Mouse (Mus musculus): ENCODE data around the gene Gm44965. TPM values are rescaled to one million over a fixed set of nuclear protein-coding genes. Genes with fewer than 3 reads are reported as not detected.
A peak's percentile ranks its signal among the peaks of the same experiment; 100 is the strongest.

Gm44965 gene
- total and polyA plus RNA-seq, 2 experiments from 2014 or later, result 0.75 TPM; not detected in 1

- TF ChIP-seq CTCF (IDR thresholded peaks at IDR 0.05), result peak; percentile 57
- Histone ChIP-seq H3K27me3 (ENCODE audit: insufficient read depth, low read length) (peaks cover 5% of the 10 kb centered on the region; the same call in 1 of the 2 replicates), H3K4me2 (ENCODE audit: low read depth, low read length, poor library complexity, severe bottlenecking) (no peak within 1 kb of the TSS), H3K9ac (replicated peaks; ENCODE audit: low read length, poor library complexity, severe bottlenecking) (no peak within 1 kb of the TSS; the same call in 1 of the 2 replicates), H3K9me3 (ENCODE audit: low read length) (no peaks in the 10 kb centered on the region), H3K27ac (ENCODE audit: low read depth, low read length) (no peak within 1 kb of the TSS), H3K36me3 (ENCODE audit: insufficient read depth, low read length) (no peaks in the 10 kb centered on the region), H3K4me1 (ENCODE audit: insufficient read depth, low read length) (no peaks in the 10 kb centered on the region), H3K4me3 (ENCODE audit: low read depth, low read length) (no peak within 1 kb of the TSS)
- DNase-seq (ENCODE audit: low spot score) (peak; percentile 50), ATAC-seq (ENCODE audit: low FRiP score) (no peak)
- 41% methylated on average over 3 of the region's 3 CpGs for WGBS
Observed at GRCm38 (mm10) chr6:48646995-48647394, 53.3 kb downstream of the Gm44965 start, which contains the start of gene Gimap8. Gene Gimap8, plus strand, starts transcription at chr6:48647234.

- H3K4me1 ChIP-seq (ENCODE audit: insufficient read depth, low read length), result no peaks in the 10 kb centered on the region
- no peaks in the 10 kb centered on the region for H3K9me3 ChIP-seq (ENCODE audit: low read length)
- H3K27me3 ChIP-seq (ENCODE audit: insufficient read depth, low read length), result peaks cover 5% of the 10 kb centered on the region; the same call in 1 of the 2 replicates
- ATAC-seq (ENCODE audit: low FRiP score) (no peak), DNase-seq (ENCODE audit: low spot score) (no peak)
- no peak overlapping the region for H3K9ac ChIP-seq (replicated peaks; ENCODE audit: low read length, poor library complexity, severe bottlenecking)
- no peak for TF ChIP-seq CTCF (IDR thresholded peaks at IDR 0.05)
- H3K27ac ChIP-seq (ENCODE audit: low read depth, low read length), result no peak overlapping the region
- H3K4me2 ChIP-seq (ENCODE audit: low read depth, low read length, poor library complexity, severe bottlenecking), result no peak overlapping the region
- WGBS, result 93% methylated on average over 2 of the region's 2 CpGs
- H3K4me3 ChIP-seq (ENCODE audit: low read depth, low read length), result no peak overlapping the region
- no peaks in the 10 kb centered on the region for H3K36me3 ChIP-seq (ENCODE audit: insufficient read depth, low read length)
Observed at GRCm38 (mm10) chr6:48647611-48648010, 53.9 kb downstream of the Gm44965 start.

- H3K36me3 ChIP-seq (ENCODE audit: insufficient read depth, low read length), result no peaks in the 10 kb centered on the region
- no peaks in the 10 kb centered on the region for H3K9me3 ChIP-seq (ENCODE audit: low read length)
- H3K27ac ChIP-seq (ENCODE audit: low read depth, low read length), result no peak overlapping the region
- TF ChIP-seq CTCF (IDR thresholded peaks at IDR 0.05), result no peak
- no peak overlapping the region for H3K4me3 ChIP-seq (ENCODE audit: low read depth, low read length)
- ATAC-seq (ENCODE audit: low FRiP score), result no peak
- H3K9ac ChIP-seq (replicated peaks; ENCODE audit: low read length, poor library complexity, severe bottlenecking), result no peak overlapping the region
- H3K4me2 ChIP-seq (ENCODE audit: low read depth, low read length, poor library complexity, severe bottlenecking), result no peak overlapping the region
- peaks cover 5% of the 10 kb centered on the region; the same call in 1 of the 2 replicates for H3K27me3 ChIP-seq (ENCODE audit: insufficient read depth, low read length)
- 88% methylated on average over 4 of the region's 4 CpGs for WGBS
- DNase-seq (ENCODE audit: low spot score), result no peak
- H3K4me1 ChIP-seq (ENCODE audit: insufficient read depth, low read length), result no peaks in the 10 kb centered on the region
Observed at GRCm38 (mm10) chr6:48648779-48649178, 55.0 kb downstream of the Gm44965 start.

GRCm38 (mm10) chr6:48650041-48650440, 56.3 kb downstream of the Gm44965 start:
- no peak overlapping the region for H3K4me3 ChIP-seq (ENCODE audit: low read depth, low read length)
- no peaks in the 10 kb centered on the region for H3K4me1 ChIP-seq (ENCODE audit: insufficient read depth, low read length)
- H3K27me3 ChIP-seq (ENCODE audit: insufficient read depth, low read length), result peaks cover 5% of the 10 kb centered on the region; the same call in 1 of the 2 replicates
- H3K4me2 ChIP-seq (ENCODE audit: low read depth, low read length, poor library complexity, severe bottlenecking), result no peak overlapping the region
- H3K9me3 ChIP-seq (ENCODE audit: low read length), result no peaks in the 10 kb centered on the region
- TF ChIP-seq CTCF (IDR thresholded peaks at IDR 0.05), result no peak
- WGBS, result 90% methylated on average over 9 of the region's 9 CpGs
- H3K36me3 ChIP-seq (ENCODE audit: insufficient read depth, low read length), result no peaks in the 10 kb centered on the region
- H3K9ac ChIP-seq (replicated peaks; ENCODE audit: low read length, poor library complexity, severe bottlenecking), result no peak overlapping the region
- ATAC-seq (ENCODE audit: low FRiP score), result no peak
- H3K27ac ChIP-seq (ENCODE audit: low read depth, low read length), result no peak overlapping the region
- DNase-seq (ENCODE audit: low spot score), result no peak

GRCm38 (mm10) chr6:48658721-48659120, 65.0 kb downstream of the Gm44965 start:
- no peak for TF ChIP-seq CTCF (IDR thresholded peaks at IDR 0.05)
- Histone ChIP-seq H3K4me1 (ENCODE audit: insufficient read depth, low read length) (no peaks in the 10 kb centered on the region), H3K27ac (ENCODE audit: low read depth, low read length) (no peak overlapping the region), H3K9ac (replicated peaks; ENCODE audit: low read length, poor library complexity, severe bottlenecking) (no peak overlapping the region), H3K4me3 (ENCODE audit: low read depth, low read length) (no peak overlapping the region), H3K9me3 (ENCODE audit: low read length) (no peaks in the 10 kb centered on the region), H3K4me2 (ENCODE audit: low read depth, low read length, poor library complexity, severe bottlenecking) (no peak overlapping the region), H3K27me3 (ENCODE audit: insufficient read depth, low read length) (no peaks in the 10 kb centered on the region), H3K36me3 (ENCODE audit: insufficient read depth, low read length) (no peaks in the 10 kb centered on the region)
- WGBS, result 83% methylated on average over 5 of the region's 5 CpGs
- DNase-seq (ENCODE audit: low spot score) (no peak), ATAC-seq (ENCODE audit: low FRiP score) (no peak)

- Histone ChIP-seq H3K27me3 (ENCODE audit: insufficient read depth, low read length) (no peaks in the 10 kb centered on the region), H3K27ac (ENCODE audit: low read depth, low read length) (no peak overlapping the region), H3K9me3 (ENCODE audit: low read length) (no peaks in the 10 kb centered on the region), H3K4me2 (ENCODE audit: low read depth, low read length, poor library complexity, severe bottlenecking) (no peak overlapping the region), H3K36me3 (ENCODE audit: insufficient read depth, low read length) (no peaks in the 10 kb centered on the region), H3K4me3 (ENCODE audit: low read depth, low read length) (no peak overlapping the region), H3K4me1 (ENCODE audit: insufficient read depth, low read length) (no peaks in the 10 kb centered on the region), H3K9ac (replicated peaks; ENCODE audit: low read length, poor library complexity, severe bottlenecking) (no peak overlapping the region)
- DNase-seq (ENCODE audit: low spot score) (no peak), ATAC-seq (ENCODE audit: low FRiP score) (no peak)
- 77% methylated on average over 4 of the region's 4 CpGs for WGBS
- no peak for TF ChIP-seq CTCF (IDR thresholded peaks at IDR 0.05)
Observed at GRCm38 (mm10) chr6:48664750-48665149, 71.0 kb downstream of the Gm44965 start.
